Comparison of ENCODE assay signal across 1 mouse cellular context in the genomic region with DNA sequence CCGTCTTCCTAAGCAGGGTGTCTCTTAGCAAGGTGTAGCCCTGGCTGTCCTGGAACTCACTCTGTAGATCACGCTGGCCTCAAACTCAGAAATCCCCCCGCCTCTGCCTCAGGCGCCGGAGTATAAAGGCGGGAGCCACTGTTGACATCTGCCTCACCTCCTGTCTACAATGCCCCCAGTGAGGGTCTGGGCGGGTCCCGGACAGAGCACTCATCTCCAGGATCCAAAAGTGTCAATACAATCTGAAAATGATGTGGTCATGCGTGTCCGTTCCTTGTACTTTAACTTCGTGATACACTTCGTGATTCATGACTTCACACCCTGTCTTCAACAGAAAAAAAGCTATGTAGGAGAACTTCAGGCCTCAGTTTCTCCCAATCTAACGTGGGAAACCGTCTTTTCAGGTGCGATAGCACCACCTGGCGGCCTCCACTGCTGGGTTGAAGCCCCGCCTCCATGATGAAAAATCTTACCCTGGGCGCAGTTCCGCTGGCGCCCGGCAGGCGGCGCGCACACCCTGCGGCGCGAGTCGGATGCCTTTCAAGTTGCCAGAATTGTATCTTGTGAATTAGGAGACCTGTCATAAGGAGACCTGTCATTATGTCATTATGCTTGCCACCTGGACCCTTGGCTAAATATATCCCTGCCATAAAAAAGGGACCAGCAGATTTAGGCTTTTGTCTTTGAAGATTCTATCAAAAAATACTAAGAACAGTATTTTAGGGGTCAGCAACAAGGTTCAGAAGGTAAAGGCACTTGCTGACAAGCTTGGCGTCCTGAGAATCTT.
A peak's percentile ranks its signal among the peaks of the same experiment; 100 is the strongest.
TF ChIP-seq lines count a peak whose summit lies in the region.

No protein-coding gene starts in this region.

TF ChIP-seq in CH12.LX, 34 proteins besides CTCF, POLR2A, EP300 and RAD21 (continued from another document):
- TF ChIP-seq MAZ (IDR thresholded peaks at IDR 0.05; ENCODE audit: low read depth, low read length) (peak; percentile 60; the same call in 1 of the 2 replicates), NELFE (IDR thresholded peaks at IDR 0.05; ENCODE audit: low read depth, low read length) (peak; percentile 79), MXI1 (IDR thresholded peaks at IDR 0.05; ENCODE audit: low read depth, low read length) (peak; percentile 52; the same call in 1 of the 2 replicates), BHLHE40 (IDR thresholded peaks at IDR 0.05; ENCODE audit: low read depth, low read length) (0 out of 2 replicates have a peak, but pooled peaks have one; percentile 41), ZNF384 (IDR thresholded peaks at IDR 0.05; ENCODE audit: low read depth, low read length) (peak; percentile 12; the same call in 1 of the 2 replicates), HCFC1 (IDR thresholded peaks at IDR 0.05; ENCODE audit: low read depth, low read length) (peak; percentile 52), TCF12 (IDR thresholded peaks at IDR 0.05; ENCODE audit: low read depth, low read length) (peak; percentile 76), E2F4 (IDR thresholded peaks at IDR 0.05; ENCODE audit: insufficient replicate concordance, low read depth, low read length) (0 out of 2 replicates have a peak, but pooled peaks have one; percentile 49), JUND (conservative IDR thresholded peaks at IDR 0.05; ENCODE audit: low read depth, low read length) (no peak; the same call in 1 of the 2 replicates), IRF4 (IDR thresholded peaks at IDR 0.05; ENCODE audit: low read depth, low read length) (peak; percentile 86), UBTF (IDR thresholded peaks at IDR 0.05; ENCODE audit: low read depth, low read length) (no peak), MYC (IDR thresholded peaks at IDR 0.05; ENCODE audit: low read depth, low read length) (peak; percentile 64), SIN3A (IDR thresholded peaks at IDR 0.05; ENCODE audit: low read length) (peak; percentile 94), MEF2A (IDR thresholded peaks at IDR 0.05; ENCODE audit: borderline replicate concordance, low read depth, low read length) (peak; percentile 90), USF2 (conservative IDR thresholded peaks at IDR 0.05; ENCODE audit: low read depth, low read length) (no peak), SMC3 (IDR thresholded peaks at IDR 0.05; ENCODE audit: low read depth, low read length) (peak; percentile 100), NRF1 (IDR thresholded peaks at IDR 0.05; ENCODE audit: low read depth, low read length) (peak; percentile 48)
